Mouse (Mus musculus) left cerebral cortex, postnatal 14 days (tissue): ENCODE data around the gene Siah2. TPM values are rescaled to one million over a fixed set of nuclear protein-coding genes. Genes with fewer than 3 reads are reported as not detected.
A peak's percentile ranks its signal among the peaks of the same experiment; 100 is the strongest.

Experiments used
- DNase-seq, 2 experiments: peaks; one replicate each; pipeline ENCODE4 v3.0.0; 2021 to 2022; ENCODE audit warnings: low spot score in 2 of 2, mixed read lengths in 1 of 2
- intact Hi-C: fragments of 180-260 bp; cut with DNase I; formaldehyde crosslinking; loops from one replicate; pipeline ENCODE4 v1.15.1; 2025
- total RNA-seq, 2 experiments: library from RNA; stranded (reverse); gene quantifications; 2 replicates each; pipeline ENCODE4 v1.2.3; 2021

Siah2 gene
- total RNA-seq, 2 experiments from 2014 or later = 18.5 to 20.8 TPM

GRCm38 (mm10) chr3:58701441-58701840 lies 9.2 kb upstream of the Siah2 start:
- DNase-seq = no peak
- intact Hi-C loops = no loop called here

GRCm38 (mm10) chr3:58697926-58698325 lies 5.7 kb upstream of the Siah2 start:
- intact Hi-C loops = loop anchor here (10.0 kb wide), 1 partner anchor 123 kb away; the partner anchor contains the start of gene Selenot

GRCm38 (mm10) chr3:58696806-58697205 lies 4.6 kb upstream of the Siah2 start:
- intact Hi-C loops = loop anchor here (10.0 kb wide), 1 partner anchor 122 kb away; the partner anchor contains the start of gene Selenot
- DNase-seq = no peak

More at GRCm38 (mm10) chr3:58697926-58698325, 5.7 kb upstream of the Siah2 start:
- DNase-seq = no peak

GRCm38 (mm10) chr3:58695507-58695906 lies 3.3 kb upstream of the Siah2 start:
- no peak for DNase-seq
- intact Hi-C loops = loop anchor here (10.0 kb wide), 1 partner anchor 121 kb away; the partner anchor contains the start of gene Selenot

- DNase-seq = no peak
- intact Hi-C loops = loop anchor here (10.0 kb wide), 1 partner anchor 120 kb away; the partner anchor contains the start of gene Selenot
These were observed 2.8 kb upstream of the Siah2 start for GRCm38 (mm10) chr3:58695044-58695443.

GRCm38 (mm10) chr3:58693331-58693730 lies 1.1 kb upstream of the Siah2 start:
- intact Hi-C loops = loop anchor here (5.0 to 10.0 kb wide), 2 partner anchors 36 to 119 kb away; partner anchors contain the start of gene Selenot
- no peak for DNase-seq

GRCm38 (mm10) chr3:58691374-58691939 lies 743 bp downstream of the Siah2 start:
- DNase-seq = peak; percentile 19 to 35
- intact Hi-C loops = loop anchor here (5.0 to 10.0 kb wide), 2 partner anchors 34 to 117 kb away; partner anchors contain the start of gene Selenot

- DNase-seq = peak; percentile 58 to 59
- intact Hi-C loops = loop anchor here (5.0 to 10.0 kb wide), 2 partner anchors 33 to 116 kb away; partner anchors contain the start of gene Selenot
These were observed 1.4 kb downstream of the Siah2 start for GRCm38 (mm10) chr3:58690619-58691373.

- intact Hi-C loops = loop anchor here (5.0 to 10.0 kb wide), 2 partner anchors 32 to 115 kb away; partner anchors contain the start of gene Selenot
- DNase-seq = no peak
These were observed 2.5 kb downstream of the Siah2 start for GRCm38 (mm10) chr3:58689721-58690120.

GRCm38 (mm10) chr3:58689105-58689504 lies 3.1 kb downstream of the Siah2 start:
- intact Hi-C loops = no loop called here
- no peak for DNase-seq

- no peak for DNase-seq
- intact Hi-C loops = no loop called here
These were observed 3.6 kb downstream of the Siah2 start for GRCm38 (mm10) chr3:58688551-58688950.

- no peak for DNase-seq
- intact Hi-C loops = no loop called here
These were observed 5.3 kb downstream of the Siah2 start for GRCm38 (mm10) chr3:58686922-58687284.

GRCm38 (mm10) chr3:58686206-58686921 lies 5.8 kb downstream of the Siah2 start:
- DNase-seq = no peak
- intact Hi-C loops = no loop called here

- no peak for DNase-seq
- intact Hi-C loops = no loop called here
These were observed 6.8 kb downstream of the Siah2 start for GRCm38 (mm10) chr3:58685396-58685795.

GRCm38 (mm10) chr3:58683346-58683745 lies 8.9 kb downstream of the Siah2 start:
- no peak for DNase-seq
- intact Hi-C loops = no loop called here

- intact Hi-C loops = no loop called here
- DNase-seq = no peak
These were observed 9.9 kb downstream of the Siah2 start for GRCm38 (mm10) chr3:58682336-58682735.

- no peak for DNase-seq
- intact Hi-C loops = no loop called here
These were observed 10.4 kb downstream of the Siah2 start for GRCm38 (mm10) chr3:58681831-58682230.

GRCm38 (mm10) chr3:58680943-58681637 lies 11.1 kb downstream of the Siah2 start:
- no peak for DNase-seq
- intact Hi-C loops = no loop called here

GRCm38 (mm10) chr3:58679996-58680395 lies 12.2 kb downstream of the Siah2 start:
- no peak for DNase-seq

More at GRCm38 (mm10) chr3:58679996-58680395, 12.2 kb downstream of the Siah2 start:
- intact Hi-C loops = no loop called here
